In genomic region chr11:88720261-88721143, GRCm38 (mm10) we compare ENCODE assay signal across 11 mouse cellular contexts. TPM values are rescaled to one million over a fixed set of nuclear protein-coding genes. Genes with fewer than 3 reads are reported as not detected.
DNase-seq lines count a peak whose midpoint lies in the region; ATAC-seq lines count a peak whose summit lies in the region.
"Had no signal": no experiment of that assay in that cellular context is flagged by ENCODE, and none has a peak within 500 bp of the region (broad histone marks: within the 10 kb centered on the region; RNA-seq: fewer than 3 reads in every experiment).

No protein-coding gene starts in this region.

- H3K9me3 ChIP-seq in heart, embryonic 12.5 days (replicated peaks): no peaks in the 10 kb centered on the region
- H3K9me3 ChIP-seq: intestine, embryonic 15.5 days; stomach, embryonic 15.5 days had no signal

- peak overlapping the region; percentile 46; the same call in 1 of the 2 replicates for H3K9ac ChIP-seq in heart, embryonic 12.5 days
- H3K9ac ChIP-seq: intestine, embryonic 15.5 days; stomach, embryonic 15.5 days had no signal

- H3K4me1 ChIP-seq in heart, embryonic 12.5 days (replicated peaks): peaks cover 31% of the 10 kb centered on the region

- 58% methylated on average over 13 of the region's 13 CpGs for WGBS in heart, embryonic 12.5 days

- peak; percentile 34; the same call in 1 of the 2 replicates for ATAC-seq in heart, embryonic 12.5 days (ENCODE audit: insufficient number of reproducible peaks, low FRiP score)
- peak; percentile 36; the same call in 1 of the 2 replicates for ATAC-seq in erythroblast, adult 5-6 weeks (replicated peaks; ENCODE audit: low FRiP score, poor library complexity, severe bottlenecking)
- 0 out of 2 replicates have a peak, but pooled peaks have one; percentile 17 for ATAC-seq in megakaryocyte progenitor cell, adult 5-6 weeks (replicated peaks; ENCODE audit: poor library complexity)
- ATAC-seq: intestine, embryonic 15.5 days had no signal

- H3K4me2 ChIP-seq in heart, embryonic 12.5 days: peak overlapping the region; percentile 25
- H3K4me2 ChIP-seq: intestine, embryonic 15.5 days; stomach, embryonic 15.5 days had no signal

- H3K27me3 ChIP-seq in heart, embryonic 12.5 days (replicated peaks): no peaks in the 10 kb centered on the region
- H3K27me3 ChIP-seq: intestine, embryonic 15.5 days; stomach, embryonic 15.5 days had no signal

- no peak overlapping the region for H3K4me3 ChIP-seq in heart, embryonic 12.5 days
- H3K4me3 ChIP-seq: intestine, embryonic 15.5 days; stomach, embryonic 15.5 days had no signal

- peak overlapping the region; percentile 11; the same call in 1 of the 2 replicates for H3K27ac ChIP-seq in heart, embryonic 12.5 days (ENCODE audit: poor library complexity, severe bottlenecking)
- H3K27ac ChIP-seq: intestine, embryonic 15.5 days; stomach, embryonic 15.5 days had no signal

- H3K36me3 ChIP-seq in heart, embryonic 12.5 days: no peaks in the 10 kb centered on the region
- H3K36me3 ChIP-seq: intestine, embryonic 15.5 days; stomach, embryonic 15.5 days had no signal

- DNase-seq in heart, adult 9 months (ENCODE audit: low spot score in 2 of 2): no peak
- DNase-seq in ES-CJ7 (ENCODE audit: low read depth, low spot score): peak; percentile 48
- DNase-seq in lung, postnatal 4 days: no peak
- no peak for DNase-seq in layer of hippocampus, adult 11-12 months (ENCODE audit: low spot score)
- DNase-seq: cerebellum, postnatal 25 days; lung, adult 18-20 months had no signal

RNA-seq across cellular contexts. Expression of gene Msi2, which starts 2.2 kb away (rescaled TPM):
- 18.7 and 20.5 TPM in 2 replicates for polyA plus RNA-seq in heart, embryonic 12.5 days (2016; fragmentation: Nextera tagmentation; extraction: Ambion mirVana)
- 6.5 and 10.2 TPM in 2 replicates for total RNA-seq in erythroblast, adult 5-6 weeks (2015; ENCODE audit: low replicate concordance)
- total RNA-seq in erythroblast, adult 5-6 weeks (2017; ENCODE audit: low replicate concordance): 8.6 and 13.9 TPM in 2 replicates
- 28.2 and 35.4 TPM in 2 replicates for total RNA-seq in megakaryocyte progenitor cell, adult 5-6 weeks (2015)
- 46.6 and 86.4 TPM in 2 replicates for total RNA-seq in megakaryocyte progenitor cell, adult 5-6 weeks (2017)
